In genomic region chr12:99455580-99455979, GRCm38 (mm10) we compare ENCODE assay signal across 20 mouse cellular contexts.
"Had no signal": no experiment of that assay in that cellular context is flagged by ENCODE, and none has a peak within 500 bp of the region (broad histone marks: within the 10 kb centered on the region; RNA-seq: fewer than 3 reads in every experiment).

No protein-coding gene starts in this region.

- H3K27ac ChIP-seq: liver, embryonic 14.5 days; lung, embryonic 15.5 days; macrophage; midbrain, embryonic 12.5 days; neural tube, embryonic 12.5 days had no signal

- H3K4me2 ChIP-seq: lung, embryonic 15.5 days; midbrain, embryonic 12.5 days; neural tube, embryonic 12.5 days had no signal

- H3K9me3 ChIP-seq: lung, embryonic 15.5 days; megakaryocyte, embryonic 14.5 days; midbrain, embryonic 12.5 days; midbrain, embryonic 15.5 days; neural tube, embryonic 12.5 days had no signal

- H3K4me3 ChIP-seq: lung, embryonic 15.5 days; megakaryocyte, embryonic 14.5 days; midbrain, embryonic 12.5 days; midbrain, embryonic 15.5 days; neural tube, embryonic 12.5 days had no signal

- ATAC-seq: liver, postnatal 0 days; lung, postnatal 0 days; midbrain, embryonic 15.5 days had no signal

- H3K9ac ChIP-seq: liver, embryonic 14.5 days; liver, postnatal 0 days; lung, embryonic 15.5 days; midbrain, embryonic 12.5 days; midbrain, embryonic 15.5 days; neural tube, embryonic 12.5 days had no signal

- H3K36me3 ChIP-seq: lung, embryonic 15.5 days; midbrain, embryonic 12.5 days; midbrain, embryonic 15.5 days; neural tube, embryonic 12.5 days had no signal

- H3K27me3 ChIP-seq: lung, embryonic 15.5 days; megakaryocyte, embryonic 14.5 days; midbrain, embryonic 12.5 days; midbrain, embryonic 15.5 days; neural tube, embryonic 12.5 days had no signal

- DNase-seq: liver, postnatal 0 days; lung, adult 2 months; lung, postnatal 14 days; lung, postnatal 36 days; retina, postnatal 1 day; right cerebral cortex, adult 18-20 months; right cerebral cortex, postnatal 25 days; right cerebral cortex, postnatal 4 days; spleen, adult 18-20 months; thymus, adult 18-20 months; thymus, postnatal 14 days; thymus, postnatal 36 days had no signal
